Mouse (Mus musculus): ENCODE measurements around the gene Alox12b. TPM values are rescaled to one million over a fixed set of nuclear protein-coding genes. Genes with fewer than 3 reads are reported as not detected.

Alox12b gene
- total RNA-seq (2014; rRNA removed) (not detected in 2 replicates), polyA plus RNA-seq (2012; rRNA removed) (not detected in 2 replicates)

DNA sequence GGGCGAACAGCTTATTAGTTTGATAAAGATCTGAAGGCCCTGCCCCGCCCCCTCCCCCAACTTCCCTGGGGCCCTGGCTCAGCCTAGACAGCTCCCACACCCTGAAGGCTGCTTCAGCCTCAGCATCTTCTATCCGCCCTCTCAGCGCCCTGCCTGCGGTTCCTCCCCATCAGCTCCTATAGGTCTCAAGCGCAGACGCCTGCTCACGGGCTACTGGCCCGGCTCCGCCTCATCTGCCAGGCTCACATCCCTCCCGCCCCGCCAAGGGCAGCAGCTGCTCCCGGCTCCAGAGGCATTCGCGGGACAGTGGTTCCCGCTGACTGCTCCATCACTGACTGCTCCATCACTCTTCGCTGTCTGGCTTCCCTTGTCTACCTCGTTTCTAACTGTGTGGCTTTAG is at the start of gene Alox12b:
Alox12b (plus strand) TSS at position 190 of the 400 bp plus-strand sequence.
- Histone ChIP-seq H3K9ac (ENCODE audit: low read depth, low read length) (no peak within 1 kb of the TSS), H3K4me3 (ENCODE audit: insufficient read depth, low read depth, low read length) (no peak within 1 kb of the TSS), H3K27ac (replicated peaks; ENCODE audit: insufficient read depth, low read depth, low read length) (no peak within 1 kb of the TSS), H3K4me1 (ENCODE audit: control insufficient read depth, insufficient read depth, low read length) (no peaks in the 10 kb centered on the region), H3K36me3 (ENCODE audit: control insufficient read depth, insufficient read depth, low read length) (no peaks in the 10 kb centered on the region), H3K79me2 (ENCODE audit: control insufficient read depth, insufficient read depth, low read length) (no peaks in the 10 kb centered on the region), H3K27me3 (ENCODE audit: control insufficient read depth, insufficient read depth, low read length) (peaks cover 3% of the 10 kb centered on the region; the same call in 1 of the 2 replicates)
- TF ChIP-seq CTCF (IDR thresholded peaks at IDR 0.05; ENCODE audit: low read depth, low read length) = no peak
- no peak for TF ChIP-seq POLR2A (IDR thresholded peaks at IDR 0.05; ENCODE audit: extremely low read depth, insufficient read depth, low read length)
- 8% methylated on average over 18 of the region's 18 CpGs for WGBS
- no peak for DNase-seq (ENCODE audit: extremely low read depth, low read depth, low spot score)

DNA sequence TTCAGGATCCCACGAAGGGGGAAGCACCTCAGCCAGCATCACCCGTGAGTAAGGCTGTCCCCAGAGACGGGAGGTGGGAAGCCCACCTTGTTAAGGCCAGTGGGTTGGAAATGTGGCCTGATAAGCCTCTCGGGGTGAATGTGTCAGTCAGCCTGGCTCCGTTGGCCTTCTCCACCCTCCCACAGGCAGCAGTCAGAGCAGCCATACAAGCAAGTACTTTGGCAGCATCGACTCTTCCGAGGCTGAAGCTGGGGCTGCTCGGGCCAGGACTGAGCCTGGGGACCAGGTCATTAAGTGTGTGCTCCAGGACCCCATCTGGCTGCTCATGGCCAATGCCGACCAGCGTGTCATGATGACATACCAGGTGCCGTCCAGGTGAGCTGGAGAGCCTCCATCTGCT is 49.1 kb upstream of the Alox12b start:
- H3K27me3 ChIP-seq (ENCODE audit: control insufficient read depth, insufficient read depth, low read length) = no peaks in the 10 kb centered on the region
- H3K79me2 ChIP-seq (ENCODE audit: control insufficient read depth, insufficient read depth, low read length) = no peaks in the 10 kb centered on the region
- peaks cover 54% of the 10 kb centered on the region for H3K36me3 ChIP-seq (ENCODE audit: control insufficient read depth, insufficient read depth, low read length)
- TF ChIP-seq POLR2A (IDR thresholded peaks at IDR 0.05; ENCODE audit: extremely low read depth, insufficient read depth, low read length) = no peak
- no peak for TF ChIP-seq CTCF (IDR thresholded peaks at IDR 0.05; ENCODE audit: low read depth, low read length)
- no peak overlapping the region for H3K4me3 ChIP-seq (ENCODE audit: insufficient read depth, low read depth, low read length)
- WGBS = 94% methylated on average over 11 of the region's 11 CpGs
- no peak for DNase-seq (ENCODE audit: extremely low read depth, low read depth, low spot score)
- H3K4me1 ChIP-seq (ENCODE audit: control insufficient read depth, insufficient read depth, low read length) = no peaks in the 10 kb centered on the region
- no peak overlapping the region for H3K27ac ChIP-seq (replicated peaks; ENCODE audit: insufficient read depth, low read depth, low read length)
- no peak overlapping the region for H3K9ac ChIP-seq (ENCODE audit: low read depth, low read length)

DNA sequence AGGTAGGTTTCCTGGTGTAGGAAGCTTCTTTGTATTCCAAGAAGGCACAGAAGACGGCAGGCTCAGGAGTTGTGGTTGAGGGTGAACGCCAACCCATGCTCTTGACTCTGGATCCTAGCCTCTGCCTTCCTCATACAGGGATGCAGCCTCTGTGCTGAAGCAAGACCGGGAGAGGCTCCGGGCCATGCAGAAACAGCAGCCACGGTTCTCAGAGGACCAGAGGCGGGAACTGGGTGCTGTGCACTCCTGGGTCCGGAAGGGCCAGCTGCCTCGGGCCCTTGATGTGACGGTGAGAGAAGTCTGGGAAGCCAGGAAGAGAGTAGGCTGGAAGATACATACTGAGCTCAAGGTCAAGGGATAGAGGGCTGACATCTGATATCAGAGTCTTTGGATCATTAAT is 48.6 kb upstream of the Alox12b start:
- no peaks in the 10 kb centered on the region for H3K27me3 ChIP-seq (ENCODE audit: control insufficient read depth, insufficient read depth, low read length)
- no peak for TF ChIP-seq POLR2A (IDR thresholded peaks at IDR 0.05; ENCODE audit: extremely low read depth, insufficient read depth, low read length)
- TF ChIP-seq CTCF (IDR thresholded peaks at IDR 0.05; ENCODE audit: low read depth, low read length) = no peak
- no peak overlapping the region for H3K4me3 ChIP-seq (ENCODE audit: insufficient read depth, low read depth, low read length)
- no peak overlapping the region for H3K9ac ChIP-seq (ENCODE audit: low read depth, low read length)
- H3K4me1 ChIP-seq (ENCODE audit: control insufficient read depth, insufficient read depth, low read length) = no peaks in the 10 kb centered on the region
- DNase-seq (ENCODE audit: extremely low read depth, low read depth, low spot score) = no peak
- WGBS = 92% methylated on average over 9 of the region's 9 CpGs
- no peaks in the 10 kb centered on the region for H3K79me2 ChIP-seq (ENCODE audit: control insufficient read depth, insufficient read depth, low read length)
- no peak overlapping the region for H3K27ac ChIP-seq (replicated peaks; ENCODE audit: insufficient read depth, low read depth, low read length)
- H3K36me3 ChIP-seq (ENCODE audit: control insufficient read depth, insufficient read depth, low read length) = peaks cover 49% of the 10 kb centered on the region

DNA sequence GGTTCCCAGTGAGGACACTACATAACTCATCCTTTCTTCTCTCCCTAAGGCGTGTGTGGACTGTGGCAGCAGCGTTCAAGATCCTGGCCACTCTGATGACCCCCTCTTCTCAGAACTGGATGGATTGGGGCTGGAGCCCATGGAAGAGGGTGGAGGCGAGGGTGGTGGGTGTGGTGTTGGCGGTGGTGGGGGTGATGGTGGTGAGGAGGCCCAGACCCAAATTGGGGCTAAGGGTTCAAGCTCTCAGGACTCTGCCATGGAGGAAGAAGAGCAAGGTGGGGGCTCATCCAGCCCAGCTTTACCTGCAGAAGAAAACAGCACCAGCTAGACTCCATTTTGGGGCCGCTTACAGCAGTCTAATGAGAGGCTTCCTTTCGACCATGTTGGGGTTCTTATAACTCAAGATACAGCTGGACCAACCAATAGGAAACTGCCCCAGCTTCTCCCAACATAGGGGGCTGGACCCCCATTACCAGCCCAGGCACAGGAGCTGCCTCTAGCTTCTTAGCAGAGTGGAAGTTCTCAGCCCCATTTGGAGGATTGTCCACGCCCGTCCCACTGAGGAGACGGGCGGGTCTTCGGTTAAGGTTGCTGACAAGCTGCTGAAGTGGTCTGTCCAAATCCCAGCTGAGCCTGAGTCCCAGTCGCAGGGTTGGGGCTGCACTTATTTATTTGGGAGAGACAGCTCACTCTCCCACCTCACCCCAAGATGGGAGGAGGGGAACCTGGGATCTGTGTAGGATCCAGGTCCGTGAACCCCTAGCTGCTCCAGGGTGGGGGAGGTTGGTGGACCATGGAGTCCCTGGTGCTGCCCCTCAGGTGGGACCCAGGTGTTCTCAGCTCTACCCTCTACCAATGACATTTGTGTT is 47.5 kb upstream of the Alox12b start:
- Histone ChIP-seq H3K4me1 (ENCODE audit: control insufficient read depth, insufficient read depth, low read length) (peaks cover 4% of the 10 kb centered on the region), H3K27me3 (ENCODE audit: control insufficient read depth, insufficient read depth, low read length) (no peaks in the 10 kb centered on the region), H3K36me3 (ENCODE audit: control insufficient read depth, insufficient read depth, low read length) (peaks cover 39% of the 10 kb centered on the region), H3K4me3 (ENCODE audit: insufficient read depth, low read depth, low read length) (no peak overlapping the region), H3K79me2 (ENCODE audit: control insufficient read depth, insufficient read depth, low read length) (no peaks in the 10 kb centered on the region), H3K9ac (ENCODE audit: low read depth, low read length) (no peak overlapping the region), H3K27ac (replicated peaks; ENCODE audit: insufficient read depth, low read depth, low read length) (no peak overlapping the region)
- no peak for DNase-seq (ENCODE audit: extremely low read depth, low read depth, low spot score)
- no peak for TF ChIP-seq POLR2A (IDR thresholded peaks at IDR 0.05; ENCODE audit: extremely low read depth, insufficient read depth, low read length)
- no peak for TF ChIP-seq CTCF (IDR thresholded peaks at IDR 0.05; ENCODE audit: low read depth, low read length)
- WGBS = 94% methylated on average over 13 of the region's 13 CpGs

DNA sequence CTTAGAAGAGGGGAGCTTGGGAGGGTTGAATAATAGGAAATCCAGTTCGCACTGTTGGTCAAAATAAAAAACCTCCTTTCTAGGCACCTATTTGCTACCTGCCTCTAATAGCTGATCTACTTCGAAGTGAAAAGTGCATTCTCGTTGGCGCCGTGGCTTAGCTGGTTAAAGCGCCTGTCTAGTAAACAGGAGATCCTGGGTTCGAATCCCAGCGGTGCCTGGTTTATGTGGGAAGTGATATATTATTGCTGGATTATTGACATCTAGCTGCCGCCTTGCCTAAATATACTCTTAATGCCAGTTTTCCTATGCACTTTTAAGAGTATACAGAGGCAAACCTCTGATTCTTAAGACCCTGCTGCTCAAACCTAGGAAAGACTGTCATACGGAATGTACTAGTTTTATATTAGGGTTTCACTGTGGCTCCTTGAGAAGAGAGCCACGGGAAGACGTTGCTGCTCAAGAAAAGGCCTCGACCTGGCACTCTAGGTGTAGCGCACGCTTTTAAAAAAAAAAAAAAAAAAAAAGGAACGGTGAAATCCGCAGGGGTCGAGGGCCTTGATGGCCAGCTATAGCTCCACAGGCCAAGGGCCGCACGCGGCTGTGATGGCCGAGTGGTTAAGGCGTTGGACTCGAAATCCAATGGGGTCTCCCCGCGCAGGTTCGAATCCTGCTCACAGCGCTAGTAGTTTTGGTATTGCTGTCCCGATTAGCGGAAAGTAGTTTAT is 46.3 kb upstream of the Alox12b start:
- TF ChIP-seq POLR2A (IDR thresholded peaks at IDR 0.05; ENCODE audit: extremely low read depth, insufficient read depth, low read length) (0 out of 2 replicates have a peak, but pooled peaks have one; percentile 13), CTCF (IDR thresholded peaks at IDR 0.05; ENCODE audit: low read depth, low read length) (no peak)
- no peaks in the 10 kb centered on the region for H3K27me3 ChIP-seq (ENCODE audit: control insufficient read depth, insufficient read depth, low read length)
- H3K4me1 ChIP-seq (ENCODE audit: control insufficient read depth, insufficient read depth, low read length) = peaks cover 10% of the 10 kb centered on the region
- no peaks in the 10 kb centered on the region for H3K79me2 ChIP-seq (ENCODE audit: control insufficient read depth, insufficient read depth, low read length)
- H3K9ac ChIP-seq (ENCODE audit: low read depth, low read length) = no peak overlapping the region
- no peak overlapping the region; the same call in 1 of the 2 replicates for H3K4me3 ChIP-seq (ENCODE audit: insufficient read depth, low read depth, low read length)
- peak; percentile 78 for DNase-seq (ENCODE audit: extremely low read depth, low read depth, low spot score)
- H3K36me3 ChIP-seq (ENCODE audit: control insufficient read depth, insufficient read depth, low read length) = peaks cover 30% of the 10 kb centered on the region
- no peak overlapping the region for H3K27ac ChIP-seq (replicated peaks; ENCODE audit: insufficient read depth, low read depth, low read length)
- WGBS = 7% methylated on average over 30 of the region's 30 CpGs
